Mouse (Mus musculus) layer of hippocampus, postnatal 36 days (tissue): ENCODE measurements around the gene Sycp3. TPM values are rescaled to one million over a fixed set of nuclear protein-coding genes. Genes with fewer than 3 reads are reported as not detected.
"Not testable (repeated sequence)": the region's sequence is repeated elsewhere in the genome, so short reads cannot be mapped to it uniquely, and the experiment has no call there.

Experiments
- DNase-seq, 2 experiments: peaks; one replicate each; pipeline ENCODE4 v3.0.0; 2022
- total RNA-seq, 2 experiments: library from RNA; stranded (reverse); gene quantifications; 2 replicates each; pipeline ENCODE4 v1.2.3; 2021

The Sycp3 gene
- 1 to 10 TPM in 1 of 2 experiments, under 1 TPM in 1; 0.90 to 1.2 TPM for total RNA-seq

DNA sequence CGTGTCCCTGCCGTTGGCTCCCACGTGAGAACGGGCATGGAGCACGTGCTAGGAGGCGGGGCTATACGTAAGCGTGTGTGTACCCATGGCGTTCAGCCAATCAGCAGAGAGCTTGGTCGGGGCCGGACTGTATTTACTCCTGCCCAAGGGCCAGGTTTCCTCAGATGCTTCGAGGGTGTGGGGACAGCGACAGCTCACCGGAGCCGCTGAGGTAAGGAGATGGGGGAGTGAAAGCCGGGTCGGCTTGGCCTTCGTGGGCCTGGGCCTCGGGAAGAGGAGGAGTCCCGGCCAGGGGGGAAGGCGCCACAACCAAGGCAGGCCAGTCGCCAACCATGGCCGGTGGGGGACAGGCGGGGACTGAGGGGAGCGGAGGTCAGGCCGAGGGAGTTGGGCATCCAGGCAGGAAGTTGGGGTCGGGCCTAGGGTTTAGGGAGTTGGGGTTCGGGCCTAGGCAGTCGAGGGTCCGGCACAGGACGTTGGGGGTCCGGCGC lies at the start of gene Sycp3:
Gene Sycp3, plus strand, starts transcription at position 68 of the 491 bp plus-strand sequence.
- DNase-seq = no peak

DNA sequence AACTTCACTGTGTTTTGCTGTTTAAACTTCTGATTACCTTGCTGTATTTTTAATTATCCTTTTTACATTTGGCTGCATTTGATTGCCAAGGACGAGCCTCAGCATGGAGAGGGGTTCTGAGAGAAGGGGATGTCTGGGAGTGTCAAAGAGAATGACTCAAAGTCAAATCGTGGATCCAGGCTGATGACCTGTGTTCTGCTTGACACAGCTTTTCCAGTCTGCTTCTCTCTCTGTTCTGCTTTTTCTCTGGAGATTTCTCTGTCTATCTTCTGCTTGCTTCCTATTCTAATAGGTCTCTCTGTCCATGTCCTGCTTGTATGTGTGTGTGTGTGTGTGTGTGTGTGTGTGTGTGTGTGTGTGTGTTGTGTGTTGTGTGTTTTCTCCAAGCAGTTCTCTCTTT lies 49.6 kb upstream of the Sycp3 start:
- DNase-seq = no peak

DNA sequence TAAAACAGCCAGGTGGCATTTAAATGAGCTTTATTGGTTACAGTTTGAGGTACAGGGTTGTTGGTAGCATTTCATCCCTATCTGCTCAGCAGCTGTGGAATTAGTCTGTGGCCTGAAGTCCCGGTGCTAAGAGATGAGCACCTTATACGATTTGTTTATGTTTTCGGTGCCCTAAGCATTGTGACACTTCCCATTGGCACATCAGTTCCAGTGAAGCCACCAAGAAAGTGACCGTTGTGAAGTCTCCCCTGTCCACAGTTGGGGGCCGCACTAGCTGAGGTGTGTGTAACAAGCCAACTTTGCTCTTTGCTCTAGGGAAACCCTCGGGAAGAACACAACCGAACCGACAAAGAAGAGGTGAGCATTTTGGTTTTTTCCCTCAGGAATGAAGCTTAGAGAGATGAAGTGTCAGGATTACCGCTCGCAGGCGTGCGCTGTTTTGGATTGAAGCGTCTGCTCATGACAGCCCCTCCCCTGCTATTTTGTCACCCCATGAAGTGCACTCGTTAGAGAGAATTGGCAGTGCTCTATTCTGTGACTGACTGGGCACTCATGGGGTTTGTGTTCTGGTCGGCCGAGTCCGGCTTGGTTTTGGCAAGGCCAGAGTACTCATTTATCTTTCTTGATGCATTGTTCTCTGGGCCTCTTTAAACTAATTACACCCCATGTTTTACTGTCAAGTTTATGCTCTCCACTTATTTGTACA lies 46.9 kb upstream of the Sycp3 start:
- no peak for DNase-seq

DNA sequence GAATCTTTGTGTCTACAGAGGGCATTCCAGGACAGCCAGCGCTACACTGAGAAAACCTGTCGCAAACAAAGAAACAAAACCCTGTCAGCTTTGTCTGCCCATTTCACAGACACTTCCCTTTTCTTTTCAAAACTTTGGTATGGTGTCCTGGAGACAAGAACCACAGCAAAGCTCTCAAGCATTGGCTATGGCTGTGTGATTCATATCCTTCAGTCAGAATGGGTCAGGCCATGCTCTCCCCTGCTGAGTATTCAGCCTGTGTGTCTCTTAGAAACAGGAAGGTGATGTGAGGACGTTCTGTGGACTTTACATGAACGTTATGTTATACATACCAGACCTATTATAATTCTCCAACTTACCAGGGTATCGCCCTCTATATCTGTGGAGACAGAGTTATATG lies 41.7 kb upstream of the Sycp3 start:
- no peak for DNase-seq

DNA sequence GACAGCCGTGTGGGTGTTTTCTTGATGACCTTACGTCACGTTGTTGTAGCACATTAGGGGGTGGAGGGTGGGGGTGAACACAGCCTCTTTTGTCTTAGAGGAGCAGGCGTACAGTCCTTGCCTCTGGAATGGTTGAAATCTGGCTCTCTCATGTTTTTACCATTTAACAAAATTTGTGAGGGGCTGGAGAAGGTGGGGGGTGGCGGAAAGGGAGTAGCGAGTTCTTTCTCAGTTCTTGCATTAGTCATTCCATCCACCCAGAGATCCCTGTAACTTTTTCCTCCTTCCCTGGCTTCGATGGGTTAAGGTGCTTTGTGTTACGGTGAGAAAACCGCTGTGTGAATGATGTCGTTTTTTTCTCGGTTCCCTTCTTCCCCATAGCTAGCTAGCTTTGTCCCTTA lies 39.2 kb upstream of the Sycp3 start:
- no peak for DNase-seq

DNA sequence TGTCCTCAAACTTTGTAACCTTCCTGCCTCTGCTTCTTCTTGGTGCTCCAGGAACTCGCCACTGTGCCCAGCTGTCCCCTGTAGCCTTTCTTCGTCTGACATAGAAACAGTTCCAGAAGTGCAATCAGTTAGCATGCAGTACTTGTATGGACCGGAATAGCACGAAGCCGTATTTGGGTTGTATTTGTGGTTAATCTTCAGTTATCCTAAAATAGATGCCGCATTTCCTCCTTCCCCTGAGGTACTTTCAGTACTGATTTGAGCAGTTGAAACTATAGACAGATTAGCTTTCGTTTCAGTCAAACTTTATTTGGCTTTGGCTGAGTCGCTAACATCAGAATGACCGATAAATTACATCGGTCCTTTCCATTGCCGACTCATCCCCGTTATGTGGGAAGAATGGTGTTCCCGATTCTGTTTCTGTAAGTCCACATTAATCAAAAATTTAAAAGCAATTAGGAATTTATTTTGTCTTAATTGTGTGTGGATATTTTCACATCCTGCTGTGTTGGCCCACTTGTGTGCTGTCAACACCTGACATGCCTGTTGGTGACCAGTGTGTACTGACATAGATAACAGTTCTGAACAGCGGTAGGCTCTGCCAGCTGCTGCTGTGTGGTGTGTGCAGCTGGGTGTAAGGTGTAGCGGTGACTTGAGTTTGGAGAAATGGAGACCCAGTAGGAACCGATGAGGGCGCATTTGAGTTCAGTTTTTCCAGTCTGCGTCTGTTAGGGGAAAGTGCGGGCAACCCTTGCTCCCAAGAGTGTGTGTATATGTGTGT lies 38.5 kb upstream of the Sycp3 start:
- no peak for DNase-seq

DNA sequence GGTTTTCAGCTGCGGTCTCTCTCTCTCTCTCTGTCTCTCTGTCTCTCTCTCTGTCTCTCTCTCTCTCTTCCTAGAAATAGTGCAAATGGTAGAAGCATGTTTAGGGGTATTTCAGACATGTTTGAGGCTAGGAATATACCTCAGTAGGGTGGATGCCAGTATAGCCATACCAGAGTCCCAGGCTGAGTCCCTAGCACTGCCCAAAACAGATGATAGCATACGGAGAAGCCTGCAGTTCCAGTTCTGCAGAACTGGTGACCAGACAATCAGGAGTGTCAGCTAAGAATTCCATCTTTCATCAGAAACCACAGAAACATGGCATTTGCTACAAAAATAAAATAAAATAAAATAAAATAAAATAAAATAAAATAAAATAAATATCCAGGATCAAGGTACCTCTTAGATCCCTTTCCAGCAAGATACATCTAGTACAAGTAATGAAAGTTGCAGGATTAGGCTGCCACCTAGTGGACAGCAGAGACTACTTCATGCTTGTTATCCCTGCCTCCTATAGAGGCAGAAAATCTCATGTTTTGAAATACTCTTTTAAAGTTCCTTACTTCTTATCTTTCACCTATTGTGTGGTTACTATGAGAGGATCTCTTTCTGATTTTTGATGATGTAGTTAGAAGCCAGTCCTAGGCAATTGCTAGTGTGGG lies 33.1 kb upstream of the Sycp3 start:
- peak in 1 of 2 experiments; percentile 44 for DNase-seq

DNA sequence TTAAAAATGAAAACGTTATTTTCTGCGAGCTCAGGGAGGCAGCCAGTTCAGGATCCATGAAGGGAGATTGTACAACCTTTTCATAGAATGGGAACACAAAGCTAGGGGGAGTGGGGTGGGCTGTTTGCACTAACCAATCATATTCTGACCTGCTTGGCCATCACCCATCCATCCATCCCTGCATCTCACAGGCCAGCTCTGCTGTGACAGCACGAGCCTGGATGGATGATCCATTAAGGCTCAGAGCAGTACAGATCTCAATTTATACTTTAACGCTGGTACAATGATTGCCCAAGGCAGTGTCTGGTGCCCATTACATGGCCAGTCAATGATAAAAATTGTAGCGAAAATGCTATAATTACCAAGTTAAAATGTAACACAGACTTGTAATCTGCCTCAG lies 32.5 kb upstream of the Sycp3 start:
- no peak for DNase-seq

DNA sequence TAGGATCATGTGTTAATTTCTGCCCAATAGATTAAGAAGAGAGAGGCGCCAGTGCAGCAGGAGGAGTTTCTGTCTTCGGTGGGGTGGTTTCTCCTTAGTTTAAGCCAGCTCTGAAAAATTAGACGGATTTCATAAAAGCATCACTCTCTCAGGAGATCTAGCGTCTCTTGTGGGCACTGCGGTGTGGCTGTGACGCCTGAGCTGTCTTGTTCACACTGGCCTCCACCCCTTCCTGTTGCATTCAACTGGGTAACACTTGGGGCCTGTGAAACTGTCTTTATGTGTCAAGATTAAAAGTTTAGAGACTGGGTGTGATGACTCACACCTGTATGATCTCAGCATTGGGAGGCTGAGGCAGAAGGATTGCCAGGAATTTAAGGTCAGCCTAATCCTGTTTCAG lies 31.4 kb upstream of the Sycp3 start:
- DNase-seq = no peak

DNA sequence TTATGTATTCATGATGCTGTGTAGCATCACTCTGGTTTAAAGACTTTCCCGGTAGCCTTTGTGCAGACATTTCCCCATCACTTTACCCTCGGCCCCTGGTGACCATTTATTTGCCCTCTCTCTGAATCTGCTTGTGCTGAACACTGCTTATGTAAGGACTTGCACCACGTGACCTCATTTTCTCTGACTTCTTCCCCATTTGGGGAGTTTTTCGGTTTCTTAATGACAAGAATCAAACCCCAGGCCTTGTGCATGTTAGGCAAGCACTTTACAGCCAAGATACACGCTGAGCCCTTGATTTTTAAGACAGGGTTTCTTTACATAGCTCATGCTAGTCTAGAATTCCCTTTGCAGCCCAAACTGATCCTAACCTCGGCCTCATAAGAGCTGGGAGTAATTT lies 18.1 kb upstream of the Sycp3 start:
- no peak for DNase-seq

DNA sequence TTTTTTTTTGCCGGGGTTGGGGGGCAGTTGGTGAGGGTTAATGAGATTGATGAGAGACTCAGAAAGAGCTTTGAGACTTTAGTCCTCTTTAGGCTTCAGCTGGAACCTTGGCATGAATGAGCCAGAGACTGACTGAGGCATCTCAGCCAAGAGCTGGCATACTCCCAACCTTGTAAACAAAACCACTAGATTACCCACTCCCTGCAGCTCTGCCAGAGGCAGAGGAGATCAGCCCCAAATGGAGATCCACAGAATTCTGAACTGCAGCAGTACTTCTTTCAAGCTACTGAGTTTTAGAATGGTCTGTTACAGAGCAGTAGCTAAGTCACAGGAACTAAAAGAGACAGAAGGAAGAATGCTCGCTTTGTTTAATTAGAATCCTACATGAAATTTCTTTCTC lies 8.1 kb upstream of the Sycp3 start:
- DNase-seq = peak in 1 of 2 experiments; percentile 46

DNA sequence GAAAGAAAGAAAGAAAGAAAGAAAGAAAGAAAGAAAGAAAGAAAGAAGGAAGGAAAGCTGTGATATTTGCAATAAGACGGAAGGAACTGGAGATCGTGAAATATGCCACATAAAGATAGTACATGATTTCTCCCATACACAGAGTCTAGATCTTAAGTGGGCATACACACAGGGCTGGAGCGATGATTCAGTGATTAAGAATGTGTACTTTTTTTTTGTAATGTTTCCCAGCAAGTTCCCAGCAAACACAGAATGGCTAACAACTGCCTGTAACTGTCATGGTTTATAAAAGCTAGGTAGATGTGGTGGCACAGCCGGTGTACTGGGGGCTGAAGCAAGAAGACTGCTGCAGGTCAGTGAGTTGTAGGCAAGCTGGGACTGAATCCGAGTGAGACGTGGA lies 7.4 kb upstream of the Sycp3 start:
- DNase-seq = no peak

DNA sequence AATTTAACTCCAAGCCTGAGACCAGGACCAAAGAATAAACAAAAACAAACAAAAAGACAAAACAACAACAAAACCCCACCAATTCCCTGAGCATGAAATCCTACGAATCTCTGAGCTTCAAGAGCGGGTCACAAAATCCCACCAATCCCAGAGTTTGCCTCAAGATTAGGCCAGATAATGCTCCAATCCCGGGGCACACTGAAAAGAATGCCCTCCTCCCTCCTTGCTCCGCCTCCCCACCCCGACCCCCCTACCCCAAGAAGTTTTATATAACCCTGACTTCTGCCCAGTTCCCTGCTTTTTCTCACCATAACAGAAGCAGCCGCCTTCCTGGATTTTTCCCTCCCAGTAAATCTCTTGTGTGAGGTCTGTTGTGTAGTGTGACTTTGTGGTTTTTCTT lies 1.6 kb upstream of the Sycp3 start:
- DNase-seq = no peak

DNA sequence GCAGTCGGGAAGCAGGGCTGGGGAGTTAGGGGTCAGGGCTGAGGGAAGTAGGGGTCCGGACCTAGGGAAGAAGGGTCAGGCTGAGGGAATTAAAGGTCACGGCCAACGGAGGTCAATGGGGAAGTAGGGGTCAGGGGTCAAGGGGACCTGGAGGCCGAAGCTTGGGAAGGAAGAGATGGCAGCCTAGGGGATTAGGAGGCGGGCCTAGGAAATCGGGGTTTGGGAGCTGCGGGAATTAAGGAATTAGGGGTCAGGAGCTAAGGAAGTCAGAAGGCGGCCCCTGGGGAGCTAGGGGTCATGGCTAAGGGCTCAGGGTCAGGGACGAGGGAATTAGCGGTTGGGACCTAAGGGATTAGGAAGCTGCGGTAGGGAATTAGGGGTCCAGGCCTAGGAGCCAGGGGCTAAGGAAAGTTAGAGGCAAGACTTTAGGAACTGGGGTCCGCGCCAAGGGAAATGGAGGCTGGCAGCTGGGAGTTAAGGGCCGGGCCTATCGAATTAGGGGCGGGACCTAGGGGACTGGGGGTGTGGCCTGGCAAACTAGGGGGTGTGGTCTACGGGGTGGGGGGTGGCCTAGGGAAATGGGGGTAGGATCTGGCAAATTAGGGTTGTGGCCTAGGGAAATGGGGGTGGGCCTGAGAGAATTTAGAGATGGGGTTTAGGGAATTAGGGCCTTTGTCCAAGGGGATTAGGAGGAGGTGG lies 902 bp downstream of the Sycp3 start:
- DNase-seq = no peak

DNA sequence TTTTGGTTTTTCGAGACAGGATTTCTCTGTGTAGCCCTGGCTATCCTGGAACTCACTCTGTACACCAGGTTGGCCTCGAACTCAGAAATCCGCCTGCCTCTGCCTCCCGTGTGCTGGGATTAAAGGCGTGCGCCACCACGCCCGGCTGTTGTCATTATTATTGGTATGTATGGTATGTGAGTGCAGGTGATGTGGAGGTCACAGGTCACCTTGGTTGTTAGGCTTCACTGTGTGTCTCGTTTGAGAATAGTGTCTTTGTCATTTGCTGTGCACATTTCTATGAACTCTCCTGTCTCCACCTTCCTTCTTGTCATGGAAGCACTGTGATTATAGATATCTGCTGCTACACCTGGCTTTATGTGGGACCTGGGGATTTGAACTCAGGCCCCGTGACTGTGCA lies 23.5 kb downstream of the Sycp3 start:
- not testable (repeated sequence) for DNase-seq

DNA sequence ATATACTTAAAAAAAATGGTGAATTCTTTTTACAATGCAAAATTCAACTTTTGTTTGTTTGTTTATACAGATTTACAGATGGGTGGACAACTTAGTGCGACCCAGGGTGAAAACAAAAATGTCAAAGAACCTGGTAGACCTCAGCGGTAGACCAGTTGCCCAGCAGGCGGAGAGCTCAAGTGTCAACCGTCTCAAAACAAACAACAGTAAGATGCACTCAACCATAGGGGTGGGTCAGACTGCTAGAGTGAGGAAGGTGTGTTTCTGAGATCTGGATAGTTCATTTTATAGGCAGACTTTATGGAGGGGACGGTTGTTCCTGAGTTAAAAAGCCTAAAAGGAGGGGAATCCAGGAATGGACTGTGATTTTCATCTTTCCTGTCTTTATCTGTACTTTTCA lies 29.3 kb downstream of the Sycp3 start:
- DNase-seq = no peak

DNA sequence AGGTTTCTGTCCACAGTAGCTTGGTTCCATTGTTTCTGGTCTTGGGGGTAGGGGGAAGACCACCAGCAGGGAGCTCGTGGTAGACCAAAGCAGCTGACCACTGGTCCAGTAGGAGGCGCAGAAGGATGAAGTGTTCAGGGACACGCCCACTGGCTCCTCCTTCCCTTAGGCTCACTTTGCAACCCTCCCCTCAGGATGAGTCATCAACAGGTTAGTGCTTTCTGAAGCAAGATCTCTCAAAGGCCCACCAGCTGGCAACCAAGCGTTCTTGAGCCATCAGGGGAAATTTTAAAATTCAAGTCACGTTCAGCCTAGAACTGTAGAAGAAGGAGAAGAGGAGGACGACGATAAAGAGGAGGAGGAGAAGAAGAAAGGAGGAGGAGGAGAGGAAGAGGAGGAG lies 32.3 kb downstream of the Sycp3 start:
- DNase-seq = no peak

DNA sequence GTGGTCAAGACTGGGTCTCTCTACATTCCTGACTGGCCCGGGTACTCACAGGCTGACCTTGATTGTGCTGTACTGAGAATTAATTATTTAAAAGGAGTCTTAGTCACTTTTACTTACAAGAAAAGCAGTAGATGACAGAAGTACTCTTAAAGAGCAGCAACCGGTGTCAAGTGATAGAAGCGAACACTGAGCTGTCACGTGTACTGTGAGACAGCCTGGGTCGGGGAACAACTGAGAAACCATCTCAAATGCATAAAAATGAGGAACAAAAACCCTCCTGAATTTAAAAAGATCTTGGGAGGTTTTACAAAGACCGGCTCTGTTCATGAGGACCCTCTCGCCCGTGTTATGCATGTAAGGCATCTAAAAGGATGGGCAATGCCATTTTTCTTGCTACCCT lies 33.3 kb downstream of the Sycp3 start:
- no peak for DNase-seq

DNA sequence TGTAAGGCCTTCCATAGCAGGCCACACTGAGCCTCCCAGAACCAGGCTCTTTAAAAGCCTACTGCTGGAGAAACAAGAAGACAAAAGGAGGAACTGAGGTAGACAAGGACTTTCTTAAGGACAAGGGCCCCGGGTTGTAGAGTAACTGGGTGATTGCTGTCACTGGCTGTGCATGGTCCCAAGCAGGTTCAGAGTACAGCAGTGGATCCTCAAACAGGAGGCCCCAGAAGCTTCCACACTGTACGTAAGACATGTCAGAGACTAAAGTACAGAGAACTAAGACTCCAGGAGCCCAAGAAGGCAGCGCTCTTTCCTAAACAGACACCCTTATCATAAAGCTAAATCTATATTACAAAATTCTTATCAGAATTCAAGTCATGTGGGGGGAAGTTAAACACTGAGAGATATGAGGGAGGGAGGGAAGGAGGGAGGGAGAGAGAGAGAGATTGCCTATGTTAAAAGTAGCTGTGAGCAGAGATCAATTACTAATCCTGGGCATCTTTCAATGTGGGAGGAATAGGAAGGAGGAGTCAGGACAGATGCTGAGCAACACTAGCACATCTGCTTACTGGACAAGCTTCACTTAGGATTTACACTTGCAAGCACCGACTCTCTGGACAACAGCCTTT lies 35.7 kb downstream of the Sycp3 start:
- DNase-seq = no peak

DNA sequence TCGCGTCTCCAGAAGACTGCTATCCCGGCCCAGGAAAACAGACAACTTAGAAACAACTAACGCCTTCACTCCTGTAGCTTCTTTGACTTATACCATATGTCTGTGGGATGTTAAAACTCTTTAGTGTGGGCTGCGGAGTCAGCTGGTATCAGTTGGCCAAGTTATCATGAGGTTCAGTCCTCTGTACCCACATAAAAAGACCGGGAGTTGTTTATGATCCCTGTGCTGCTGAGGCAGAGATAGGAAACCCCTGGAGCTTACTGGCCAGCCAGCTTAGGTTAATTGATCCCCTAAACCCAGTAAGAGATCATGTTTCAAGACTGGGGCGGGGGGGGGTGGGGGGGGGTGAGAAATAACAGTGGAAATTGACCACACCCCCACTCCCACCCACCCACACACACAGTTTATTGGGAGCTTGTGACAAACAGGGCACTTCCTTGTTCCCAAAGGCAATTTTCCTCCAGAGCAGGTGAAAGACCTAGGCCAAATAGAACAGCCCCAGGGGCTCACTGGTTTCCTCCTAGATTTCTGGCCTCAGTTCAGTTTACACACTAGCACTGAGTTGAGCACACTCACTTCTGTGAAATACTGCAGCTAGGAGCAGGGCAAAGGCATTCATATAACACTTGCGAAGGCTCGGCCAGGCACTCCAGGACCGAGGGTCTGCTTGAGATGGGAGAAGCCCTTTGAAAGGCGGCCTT lies 37.6 kb downstream of the Sycp3 start:
- DNase-seq = no peak

DNA sequence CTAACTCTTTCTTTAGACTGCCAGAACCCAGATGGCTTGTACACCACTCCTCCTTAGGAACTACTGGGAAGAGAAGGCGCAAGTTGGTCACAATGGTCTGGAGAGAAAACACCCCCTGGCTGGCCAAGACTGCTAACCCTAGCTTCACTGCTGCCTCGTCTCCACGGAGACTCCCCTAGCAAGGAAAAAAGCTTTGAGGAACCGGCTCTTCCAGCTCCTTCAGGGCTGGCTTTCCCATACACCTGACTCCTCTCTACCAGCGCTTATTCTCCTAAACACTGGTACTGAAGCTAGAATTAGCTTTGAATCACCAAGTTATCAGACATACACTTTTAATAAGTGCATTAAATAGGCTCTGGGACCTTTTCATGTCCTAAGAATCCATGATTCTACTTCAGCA lies 40.6 kb downstream of the Sycp3 start:
- no peak for DNase-seq

DNA sequence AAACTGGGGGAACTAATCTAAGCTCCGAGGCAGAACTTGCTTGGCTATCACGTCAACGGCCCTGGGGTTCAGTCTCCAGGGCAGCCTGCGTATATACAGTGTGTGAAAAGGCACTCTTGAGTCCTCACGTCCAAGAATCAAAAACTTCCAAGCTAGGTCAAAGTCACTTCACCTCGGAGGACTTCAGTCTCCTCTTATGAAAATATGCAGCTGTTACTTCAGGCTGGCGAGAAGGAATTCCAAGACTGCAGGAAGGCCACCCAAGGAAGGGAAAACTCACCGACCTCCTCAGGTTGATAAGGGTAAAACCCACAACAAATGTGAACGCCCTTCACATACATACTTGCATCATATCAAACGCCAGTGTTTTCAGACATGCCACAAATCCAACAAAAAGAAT lies 42.0 kb downstream of the Sycp3 start:
- no peak for DNase-seq
